Mouse (Mus musculus) liver, embryonic 14.5 days (tissue): ENCODE measurements around the gene Sdhb.

ENCODE experiments used
- CTCF ChIP-seq: IDR thresholded peaks from 2 replicates; pipeline ENCODE4 v1.5.1; 2016; ENCODE audit warnings: antibody characterized with exemption, low read depth, control low read depth
- EP300 ChIP-seq: IDR thresholded peaks from 2 replicates; pipeline ENCODE4 v1.6.1; 2016; ENCODE audit warnings: antibody characterized with exemption, low read depth

GRCm38 (mm10) chr4:141008028-141008427, 47.0 kb downstream of the Sdhb start:
- TF ChIP-seq CTCF, result no peak
- peak; percentile 34; the same call in 1 of the 2 replicates for TF ChIP-seq EP300
